Mouse (Mus musculus) heart, embryonic 16.5 days (tissue): ENCODE data around the gene Gm20388. TPM values are rescaled to one million over a fixed set of nuclear protein-coding genes. Genes with fewer than 3 reads are reported as not detected.

Source experiments
- ATAC-seq: fragments of 200-750 bp; cut with Nextera tagmentation; replicated peaks from 2 replicates; pipeline ENCODE4 v1.8.0; 2017; ENCODE audit warnings: moderate number of reproducible peaks; ENCODE audit not compliant: insufficient read depth, low FRiP score; ENCODE audit errors: extremely low read depth
- H3K27ac ChIP-seq: fragments of 300-500 bp; sonication (generic); 2 replicates; pipeline ENCODE4 v1.5.1; 2014; ENCODE audit warnings: mild to moderate bottlenecking, low read length, control low read depth, moderate library complexity
- H3K27me3 ChIP-seq: fragments of 300-500 bp; sonication (generic); 2 replicates; pipeline ENCODE4 v1.6.1; 2014; ENCODE audit warnings: low read length, mixed read lengths; ENCODE audit not compliant: control insufficient read depth, insufficient read depth
- H3K36me3 ChIP-seq: fragments of 300-500 bp; sonication (generic); 2 replicates; pipeline ENCODE4 v1.6.1; 2014; ENCODE audit not compliant: control insufficient read depth, insufficient read depth
- H3K4me1 ChIP-seq: fragments of 300-500 bp; sonication (generic); 2 replicates; pipeline ENCODE4 v1.6.1; 2014; ENCODE audit warnings: low read length, mixed read lengths; ENCODE audit not compliant: control insufficient read depth, insufficient read depth
- H3K4me2 ChIP-seq: fragments of 300-500 bp; sonication (generic); 2 replicates; pipeline ENCODE4 v1.6.1; 2014; ENCODE audit warnings: low read depth, mild to moderate bottlenecking, control low read depth, low read length
- H3K4me3 ChIP-seq: fragments of 300-500 bp; sonication (generic); 2 replicates; pipeline ENCODE4 v1.5.1; 2014; ENCODE audit warnings: mild to moderate bottlenecking, control low read depth, low read length
- H3K9ac ChIP-seq: fragments of 300-500 bp; sonication (generic); 2 replicates; pipeline ENCODE4 v1.6.1; 2014; ENCODE audit warnings: low read length, control low read depth
- H3K9me3 ChIP-seq: fragments of 300-500 bp; sonication (generic); replicated peaks from 2 replicates; pipeline ENCODE4 v1.6.1; 2016; ENCODE audit warnings: low read length; ENCODE audit not compliant: control insufficient read depth
- WGBS: fragments of 180-500 bp; shearing (Covaris S2); extraction: QIAGEN DNeasy Blood & Tissue Kit; methylation state at CpG from one replicate; pipeline ENCODE4 v1.1.7; 2014; 5-methylcytosine and 5-hydroxymethylcytosine counted together
- polyA plus RNA-seq: library from polyadenylated mRNA; unstranded; fragments of >200 nt; fragmentation: Nextera tagmentation; extraction: Ambion mirVana; gene quantifications from 2 replicates; pipeline ENCODE4 v1.2.1, GENCODE M21; 2015

The Gm20388 gene
- polyA plus RNA-seq, 1 experiment from 2014 or later: 4.5 TPM

DNA sequence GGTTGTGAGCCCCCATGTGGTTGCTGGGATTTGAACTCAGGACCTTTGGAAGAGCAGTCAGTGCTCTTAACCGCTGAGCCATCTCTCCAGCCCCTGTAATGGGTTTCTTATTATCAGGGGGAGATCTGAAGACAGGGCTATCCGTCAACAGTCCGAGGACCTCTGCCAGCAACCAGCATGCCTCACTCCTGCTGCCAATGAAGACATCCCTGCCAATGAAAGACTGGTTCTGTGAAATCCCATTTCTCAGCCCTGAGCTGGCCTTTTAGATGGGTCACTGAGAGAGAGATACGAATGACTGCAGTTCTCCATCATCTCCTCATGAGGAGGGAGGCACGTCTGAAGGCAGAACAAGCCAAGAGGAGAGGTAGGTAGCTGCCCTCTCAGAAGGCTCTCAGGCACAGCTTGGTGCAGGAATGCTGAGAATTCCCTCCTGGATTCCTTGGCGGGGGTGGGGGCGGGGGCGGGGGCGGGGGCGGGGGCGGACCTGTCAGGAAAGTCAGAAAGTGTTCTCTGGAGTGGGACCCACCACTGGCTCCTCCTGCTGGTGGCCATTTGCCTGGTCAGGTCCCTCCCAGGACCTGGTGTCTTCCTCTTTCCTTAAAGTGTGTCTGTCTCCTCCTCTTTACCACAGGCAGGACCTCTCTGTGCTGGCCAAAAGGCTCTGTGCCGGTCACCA is 2648.2 kb downstream of the Gm20388 start:
- Histone ChIP-seq H3K9me3 (no peaks in the 10 kb centered on the region), H3K27ac (no peak overlapping the region), H3K27me3 (no peaks in the 10 kb centered on the region), H3K4me1 (peaks cover 4% of the 10 kb centered on the region), H3K4me3 (no peak overlapping the region), H3K9ac (no peak overlapping the region), H3K36me3 (no peaks in the 10 kb centered on the region), H3K4me2 (no peak overlapping the region; the same call in 1 of the 2 replicates)
- WGBS: 15% methylated on average over 12 of the region's 12 CpGs
- 0 out of 2 replicates have a peak, but pooled peaks have one; percentile 20 for ATAC-seq

DNA sequence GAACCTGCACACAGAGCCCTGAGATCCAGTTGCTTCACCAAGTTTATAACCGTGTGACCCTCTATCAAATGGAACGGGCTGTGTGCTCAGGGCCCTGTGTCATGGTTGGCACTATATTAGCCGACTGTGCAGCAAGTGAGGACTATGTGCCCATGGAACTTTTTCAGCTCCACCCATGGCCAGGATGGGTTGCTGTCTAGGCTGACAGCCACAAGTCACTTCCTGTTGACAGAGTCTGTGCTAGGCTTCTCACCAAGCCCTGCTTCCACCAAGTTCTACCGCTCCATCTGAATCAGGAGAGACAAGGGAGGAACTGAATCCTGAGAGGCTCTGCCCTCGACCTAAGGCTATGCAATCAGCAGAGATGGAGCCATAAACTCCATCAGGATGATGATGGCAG is 2650.6 kb downstream of the Gm20388 start:
- Histone ChIP-seq H3K4me2 (no peak overlapping the region), H3K36me3 (no peaks in the 10 kb centered on the region), H3K4me3 (no peak overlapping the region), H3K27ac (no peak overlapping the region), H3K9me3 (no peaks in the 10 kb centered on the region), H3K4me1 (peaks cover 4% of the 10 kb centered on the region), H3K9ac (no peak overlapping the region), H3K27me3 (no peaks in the 10 kb centered on the region)
- 69% methylated on average over 5 of the region's 5 CpGs for WGBS
- ATAC-seq: no peak

DNA sequence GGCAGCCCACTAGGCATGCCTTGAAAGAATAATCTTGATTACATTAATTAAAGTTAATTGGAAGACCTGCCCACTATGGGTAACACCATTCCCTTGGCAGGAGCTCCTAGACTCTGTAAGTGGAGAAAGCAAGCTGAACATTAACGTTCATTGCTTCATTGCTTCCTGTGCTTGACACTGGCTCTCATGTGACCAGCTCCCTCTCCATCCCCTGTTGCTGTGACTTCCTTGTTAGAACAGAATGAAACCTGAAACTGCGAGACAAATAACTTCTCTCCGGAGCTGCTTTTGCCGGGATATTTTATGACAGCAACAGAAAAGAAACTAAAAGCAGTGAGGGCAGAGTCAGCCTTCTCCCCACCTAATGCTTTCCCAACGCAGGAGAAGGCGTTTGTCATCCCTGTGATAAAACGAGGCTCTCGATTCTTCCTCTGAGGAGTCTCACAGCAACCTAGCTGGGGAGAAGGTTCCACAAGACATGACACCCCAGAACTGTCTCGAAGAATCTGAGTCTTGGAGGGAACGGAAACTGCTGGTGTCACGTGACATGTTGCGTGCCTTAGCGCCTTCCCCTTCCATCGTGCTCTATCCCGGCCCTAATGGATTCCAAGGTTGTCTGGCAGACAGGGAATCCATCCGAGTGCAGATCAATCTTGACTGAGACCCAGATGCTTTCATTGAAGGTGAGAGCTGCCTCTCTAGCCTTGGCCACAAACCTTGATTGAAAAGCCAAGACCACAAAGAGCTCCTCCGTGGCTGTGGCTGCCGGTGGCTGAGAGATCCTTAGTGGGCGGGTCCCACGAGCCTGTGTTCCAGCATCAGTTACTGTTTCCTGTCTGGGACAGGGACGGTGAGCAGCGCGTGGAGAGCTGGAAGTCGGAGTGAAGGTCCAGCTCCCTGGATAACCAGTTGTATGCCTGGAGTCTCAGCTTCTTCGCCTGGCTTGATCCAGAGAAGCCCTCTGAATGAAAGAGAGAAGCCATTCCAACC is 2654.0 kb downstream of the Gm20388 start:
- Histone ChIP-seq H3K4me2 (no peak overlapping the region), H3K27me3 (no peaks in the 10 kb centered on the region), H3K9me3 (no peaks in the 10 kb centered on the region), H3K27ac (no peak overlapping the region), H3K9ac (no peak overlapping the region), H3K4me3 (no peak overlapping the region), H3K4me1 (peaks cover 20% of the 10 kb centered on the region), H3K36me3 (peaks cover under 1% of the 10 kb centered on the region; the same call in 1 of the 2 replicates)
- WGBS: 73% methylated on average over 25 of the region's 25 CpGs
- no peak for ATAC-seq

DNA sequence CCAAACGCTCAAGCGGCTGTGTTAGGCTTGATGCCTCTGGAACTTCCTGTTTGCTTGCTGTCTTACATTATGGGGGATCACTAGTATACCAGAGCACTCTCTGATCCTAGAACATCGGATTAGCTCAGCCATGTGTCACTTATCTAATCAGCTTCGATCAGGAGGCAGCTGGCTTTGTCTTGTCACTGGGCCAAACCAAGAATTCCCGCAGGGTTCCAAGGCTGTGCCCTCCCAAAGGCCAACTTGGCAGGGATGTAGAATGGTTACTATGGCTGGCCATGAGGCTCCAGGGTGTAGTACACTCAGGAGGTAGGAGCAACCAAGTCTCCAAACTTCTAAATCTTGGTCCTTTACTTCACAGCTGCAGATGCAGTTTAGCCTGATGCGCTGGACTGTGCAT is 2656.1 kb downstream of the Gm20388 start:
- peak overlapping the region; percentile 72 for H3K9ac ChIP-seq
- H3K36me3 ChIP-seq: peaks cover 18% of the 10 kb centered on the region
- peak overlapping the region; percentile 92; the same call in 1 of the 2 replicates for H3K4me3 ChIP-seq
- WGBS: 31% methylated on average over 6 of the region's 6 CpGs
- peaks cover 22% of the 10 kb centered on the region for H3K4me1 ChIP-seq
- no peaks in the 10 kb centered on the region for H3K9me3 ChIP-seq
- ATAC-seq: no peak
- peak overlapping the region; percentile 74 for H3K4me2 ChIP-seq
- H3K27me3 ChIP-seq: no peaks in the 10 kb centered on the region
- H3K27ac ChIP-seq: peak overlapping the region; percentile 87

DNA sequence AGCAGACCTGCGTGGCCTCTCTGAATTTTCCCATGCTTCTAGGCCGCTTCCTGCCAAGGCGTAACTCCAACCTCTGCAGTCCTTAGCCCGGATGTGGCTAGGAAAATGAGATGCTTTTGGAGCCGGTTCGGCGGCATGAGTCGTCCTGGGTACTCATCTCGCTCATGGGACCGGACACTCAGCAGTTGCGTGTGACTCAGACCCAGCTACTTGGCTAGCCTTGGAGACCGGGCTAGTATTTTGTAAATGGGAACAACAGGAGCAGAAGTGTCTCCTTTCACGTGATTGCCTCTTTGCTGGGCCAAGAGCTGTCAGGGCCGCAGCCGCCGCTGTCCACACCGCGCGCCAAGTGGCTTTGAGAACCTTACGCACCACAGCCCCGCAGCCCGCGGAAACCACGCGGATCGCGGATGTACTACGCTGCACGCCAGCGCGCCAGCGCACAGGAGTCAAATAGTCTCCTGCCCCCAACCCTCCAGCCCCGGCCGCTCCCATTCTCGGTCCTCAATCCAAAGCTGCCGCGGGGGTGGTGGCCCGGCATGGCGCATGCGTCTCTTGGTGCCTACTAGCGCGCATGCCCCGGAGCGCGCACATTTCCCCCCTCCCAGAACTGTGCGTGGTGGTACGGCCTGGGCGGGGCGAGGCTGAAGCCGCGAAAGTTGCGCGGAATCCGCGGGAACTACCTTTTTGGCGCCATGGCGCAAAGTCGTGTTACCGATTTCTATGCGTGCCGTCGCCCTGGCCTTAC is 2656.9 kb downstream of the Gm20388 start, which contains the start of gene Cdt1:
Gene Cdt1, plus strand, starts transcription at position 655 of the 748 bp plus-strand sequence.
- Histone ChIP-seq H3K9ac (peak within 1 kb of the TSS; percentile 93), H3K4me3 (peak within 1 kb of the TSS; percentile 92), H3K9me3 (no peaks in the 10 kb centered on the region), H3K36me3 (peaks cover 26% of the 10 kb centered on the region), H3K4me2 (peak within 1 kb of the TSS; percentile 74), H3K27me3 (no peaks in the 10 kb centered on the region), H3K27ac (peak within 1 kb of the TSS; percentile 87), H3K4me1 (peaks cover 22% of the 10 kb centered on the region)
- ATAC-seq: peak; percentile 96
- under 1% methylated on average over 61 of the region's 62 CpGs for WGBS

DNA sequence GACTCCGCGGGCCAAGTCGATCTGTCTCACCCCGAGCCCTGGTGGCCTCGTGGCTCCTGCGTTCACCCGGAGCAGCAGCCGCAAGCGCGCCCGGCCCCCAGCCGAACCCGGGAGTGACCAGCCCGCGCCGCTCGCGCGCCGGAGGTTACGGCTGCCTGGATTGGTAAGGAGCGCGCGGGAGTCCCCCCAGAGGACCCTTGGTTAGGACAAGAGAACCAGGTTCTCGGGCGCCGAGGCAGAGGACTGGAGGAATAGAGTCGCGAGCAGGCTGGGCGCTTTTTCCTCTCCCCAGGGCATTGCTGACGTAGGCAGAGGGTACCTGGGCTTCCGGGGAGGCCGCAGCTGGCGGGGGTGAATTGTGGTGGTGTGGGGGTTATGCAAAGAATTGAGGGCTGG is 2657.5 kb downstream of the Gm20388 start:
- H3K9me3 ChIP-seq: no peaks in the 10 kb centered on the region
- H3K27me3 ChIP-seq: no peaks in the 10 kb centered on the region
- H3K4me2 ChIP-seq: peak overlapping the region; percentile 74
- H3K9ac ChIP-seq: peak overlapping the region; percentile 93
- H3K27ac ChIP-seq: peak overlapping the region; percentile 87
- ATAC-seq: peak; percentile 39
- WGBS: under 1% methylated on average over 34 of the region's 34 CpGs
- H3K36me3 ChIP-seq: peaks cover 29% of the 10 kb centered on the region
- H3K4me1 ChIP-seq: peaks cover 22% of the 10 kb centered on the region
- H3K4me3 ChIP-seq: peak overlapping the region; percentile 92

DNA sequence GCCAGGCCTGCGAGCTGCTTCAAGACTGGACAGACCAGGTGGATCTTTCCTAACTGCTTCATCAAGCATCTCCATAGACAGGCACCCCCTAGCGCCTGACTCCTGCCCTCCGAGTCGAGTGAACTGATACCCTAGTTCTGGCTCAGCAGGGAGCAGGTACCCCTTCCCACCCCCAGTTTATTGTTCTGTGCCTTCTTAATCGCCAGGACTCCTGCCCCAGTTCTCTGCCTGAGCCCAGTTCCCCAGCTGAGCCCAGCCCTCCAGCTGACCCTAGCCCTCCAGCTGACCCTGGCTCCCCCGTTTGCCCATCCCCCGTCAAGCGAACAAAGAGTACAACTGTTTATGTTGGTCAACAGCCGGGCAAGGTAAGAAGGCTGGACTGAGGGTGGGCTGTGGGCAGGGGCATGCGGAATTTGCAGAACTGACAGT is 2658.3 kb downstream of the Gm20388 start:
- Histone ChIP-seq H3K9me3 (no peaks in the 10 kb centered on the region), H3K36me3 (peaks cover 29% of the 10 kb centered on the region), H3K4me2 (peak overlapping the region; percentile 74), H3K4me1 (peaks cover 22% of the 10 kb centered on the region), H3K9ac (peak overlapping the region; percentile 93), H3K27ac (no peak overlapping the region), H3K4me3 (peak overlapping the region; percentile 92), H3K27me3 (no peaks in the 10 kb centered on the region)
- no peak for ATAC-seq
- 26% methylated on average over 10 of the region's 10 CpGs for WGBS

DNA sequence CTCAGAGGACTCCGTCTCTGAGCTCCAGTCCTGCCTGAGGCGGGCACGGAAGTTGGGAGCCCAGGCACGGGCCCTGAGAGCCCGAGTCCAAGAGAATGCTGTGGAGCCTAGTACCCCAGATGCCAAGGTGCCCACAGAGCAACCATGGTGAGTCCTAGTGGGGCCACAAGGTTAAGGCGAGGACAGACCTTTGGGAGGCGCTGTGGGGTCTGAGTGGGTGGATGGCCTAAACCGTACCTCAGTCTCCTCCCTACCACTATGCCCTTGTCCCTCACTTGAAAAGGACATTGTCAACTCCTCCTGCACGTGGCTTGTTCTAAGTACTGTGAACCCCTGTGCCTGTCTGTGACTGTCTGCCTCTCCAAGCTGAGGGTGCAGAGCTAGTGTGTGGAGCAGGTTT is 2658.7 kb downstream of the Gm20388 start:
- Histone ChIP-seq H3K4me3 (peak overlapping the region; percentile 92), H3K36me3 (peaks cover 29% of the 10 kb centered on the region), H3K27ac (no peak overlapping the region), H3K9ac (peak overlapping the region; percentile 93), H3K4me1 (peaks cover 23% of the 10 kb centered on the region), H3K27me3 (no peaks in the 10 kb centered on the region), H3K9me3 (no peaks in the 10 kb centered on the region), H3K4me2 (peak overlapping the region; percentile 74)
- 57% methylated on average over 9 of the region's 9 CpGs for WGBS
- no peak for ATAC-seq
